Mouse (Mus musculus): Measurements from ENCODE around the gene Sgcd.

Sgcd gene

DNA sequence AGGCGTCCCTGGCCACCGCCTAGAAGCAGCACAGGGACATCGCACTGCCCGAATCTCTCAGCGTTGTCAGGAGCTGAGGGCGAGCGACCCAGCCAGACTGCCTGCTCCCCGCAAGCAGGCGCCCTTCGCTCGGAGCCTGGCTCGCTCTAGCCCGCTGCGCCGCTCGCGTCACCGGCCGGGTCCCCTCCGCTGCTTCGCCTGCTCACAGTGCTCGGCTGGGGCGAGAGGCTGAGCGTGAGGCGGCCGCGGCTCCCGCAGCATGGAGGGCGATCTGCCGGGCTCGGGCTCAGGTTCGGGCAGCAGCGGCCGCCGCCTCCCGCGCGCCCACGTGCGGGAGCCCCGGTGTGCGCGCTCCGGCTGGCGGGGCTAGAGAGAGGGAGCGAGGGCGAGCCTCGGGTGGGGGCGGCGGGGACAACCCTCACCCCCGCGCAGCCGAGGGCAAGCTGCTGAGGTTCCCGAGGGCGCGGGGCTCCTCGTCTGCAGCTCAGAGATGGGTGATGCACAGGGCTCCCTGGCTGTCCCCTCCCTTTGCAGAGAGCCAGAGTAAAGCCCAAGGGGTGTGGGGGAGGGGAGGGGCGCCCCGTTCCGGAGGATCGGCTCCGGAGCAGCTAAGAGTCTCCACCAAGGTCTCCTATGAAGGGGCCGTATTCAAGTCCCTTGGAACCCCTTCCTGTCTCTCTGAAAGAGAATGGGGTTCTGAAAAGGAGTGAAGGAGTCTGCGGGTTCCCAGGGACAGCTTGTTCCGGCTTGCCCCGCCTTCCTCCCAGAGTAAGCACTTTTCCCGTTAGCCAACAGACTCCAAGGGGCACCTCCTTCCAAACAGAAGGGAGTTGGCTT lies at the start of gene Sgcd:
Gene Sgcd, minus strand, starts transcription at position 273 of the 837 bp plus-strand sequence.
- peak; percentile 52 for DNase-seq (ENCODE audit: low read depth, low spot score)

- DNase-seq (ENCODE audit: low read depth, low spot score), result no peak
These were observed 49.3 kb upstream of the Sgcd start for GRCm38 (mm10) chr11:48038051-48038450.

DNA sequence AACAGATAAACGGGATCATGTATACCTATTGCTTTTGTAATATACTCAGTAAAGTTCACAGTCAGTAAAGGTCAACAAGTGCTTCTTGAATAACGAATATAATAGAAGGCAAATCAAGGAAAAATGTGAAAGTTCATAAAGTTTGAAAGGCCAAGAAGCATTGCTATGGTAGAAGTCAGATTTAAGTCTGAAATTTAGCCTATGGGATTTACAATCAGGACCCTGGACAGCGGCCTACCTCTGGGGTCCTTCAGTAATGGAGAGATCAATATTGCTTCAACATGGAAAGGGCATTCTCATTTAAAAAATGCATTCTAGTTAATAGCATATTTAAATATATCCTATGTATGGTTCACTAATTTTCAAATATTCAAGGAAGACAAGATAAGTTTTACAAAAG lies 24.1 kb upstream of the Sgcd start:
- peak; percentile 15 for DNase-seq (ENCODE audit: low read depth, low spot score)

DNA sequence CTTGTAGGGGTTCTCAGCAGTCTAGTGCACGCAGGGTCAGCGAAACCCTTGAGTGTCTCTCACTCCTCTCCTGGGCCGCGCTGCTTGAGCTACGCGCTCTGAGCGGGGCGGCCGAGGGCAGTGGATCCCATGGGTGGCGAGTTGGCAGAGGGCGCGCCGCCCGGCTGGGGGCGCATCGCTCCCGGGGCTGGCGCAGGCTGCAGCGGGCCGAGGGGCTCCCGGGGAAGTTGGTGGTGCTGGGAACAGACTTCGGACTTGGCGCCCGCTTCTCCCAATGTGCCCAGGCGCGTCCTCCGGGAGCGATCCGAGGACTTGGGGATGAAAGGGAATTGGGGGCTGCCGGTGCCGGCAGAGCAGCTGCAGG lies 454 bp downstream of the Sgcd start:
- DNase-seq (ENCODE audit: low read depth, low spot score), result no peak

DNA sequence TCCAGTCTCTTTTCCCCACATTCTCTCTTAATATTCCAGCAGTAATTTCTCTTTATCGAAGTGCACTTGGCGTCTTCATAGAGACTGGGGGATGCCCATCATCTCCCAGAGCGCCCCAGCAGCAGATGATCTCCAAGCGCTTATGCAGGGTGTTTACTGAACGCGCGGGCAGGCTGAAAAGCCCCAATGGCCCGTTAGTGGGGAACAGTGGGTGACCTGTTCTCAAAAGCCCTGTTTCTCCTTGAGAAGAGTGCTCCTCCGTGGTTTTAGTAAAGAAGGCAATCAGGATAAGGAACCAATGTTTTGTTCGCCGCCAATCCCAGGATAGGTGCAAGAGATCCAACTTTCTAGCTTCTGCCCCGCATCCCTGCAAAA lies 889 bp downstream of the Sgcd start:
- no peak for DNase-seq (ENCODE audit: low read depth, low spot score)

GRCm38 (mm10) chr11:47987251-47987892 lies 1.4 kb downstream of the Sgcd start:
- no peak for DNase-seq (ENCODE audit: low read depth, low spot score)

DNA sequence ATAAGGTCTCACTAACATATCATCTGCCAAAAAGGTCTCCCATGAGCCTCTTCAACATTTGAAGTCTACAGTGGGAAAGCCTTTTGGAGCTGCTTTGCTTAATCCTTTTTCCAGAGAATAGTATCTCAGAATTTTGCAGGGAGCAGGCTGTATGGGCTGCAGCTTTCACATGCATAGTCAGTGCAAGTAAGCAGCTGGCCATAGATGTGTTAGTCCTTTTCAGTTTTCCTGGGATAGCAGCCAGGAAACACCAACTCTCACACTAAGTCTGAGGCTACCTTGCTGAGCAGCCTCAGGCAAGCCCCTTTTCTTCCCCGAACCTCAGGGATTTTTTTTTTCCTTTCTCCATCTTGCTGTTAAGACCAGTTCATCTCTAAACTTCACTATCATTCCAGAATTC lies 6.6 kb downstream of the Sgcd start:
- no peak for DNase-seq (ENCODE audit: low read depth, low spot score)

DNA sequence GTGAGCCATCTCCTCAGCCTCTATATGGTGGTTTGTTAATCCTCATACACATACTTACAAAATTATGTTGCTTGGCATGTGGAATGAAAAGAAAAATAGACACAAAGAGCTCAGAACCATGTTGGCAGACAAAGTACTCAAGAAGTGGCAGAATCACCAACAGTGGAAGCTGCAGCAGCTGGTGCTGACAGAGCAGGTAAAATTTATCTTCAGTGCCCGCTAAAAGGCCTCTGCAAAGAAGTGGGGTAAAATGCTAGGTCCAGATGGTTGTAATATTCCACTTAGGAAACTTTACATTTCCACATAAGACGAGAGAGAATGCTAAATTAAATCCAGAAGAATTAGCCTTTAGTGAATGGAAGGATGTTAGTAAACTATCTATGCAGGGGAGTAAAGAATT lies 7.7 kb downstream of the Sgcd start:
- no peak for DNase-seq (ENCODE audit: low read depth, low spot score)

- no peak for DNase-seq (ENCODE audit: low read depth, low spot score)
These were observed 35.5 kb downstream of the Sgcd start for GRCm38 (mm10) chr11:47953291-47953690.

DNA sequence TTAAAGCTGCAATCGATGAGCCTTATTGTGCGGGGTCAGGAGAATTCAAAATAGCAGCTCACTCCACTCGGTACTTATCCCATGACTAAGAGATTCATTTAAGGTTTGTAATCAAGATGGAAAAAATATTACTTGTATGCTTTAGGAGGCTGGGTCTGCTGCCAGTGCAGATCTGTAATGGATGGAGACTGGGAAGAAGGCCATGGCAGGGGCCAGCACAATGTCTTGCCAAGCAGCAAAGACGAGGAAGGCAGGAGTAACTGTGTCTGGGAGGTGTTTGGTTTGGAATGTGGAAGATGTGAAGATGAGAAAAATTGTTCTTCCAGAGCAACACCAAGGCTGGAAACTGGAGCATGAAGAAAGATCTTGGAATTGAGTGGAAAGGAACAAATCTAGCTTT lies 36.4 kb downstream of the Sgcd start:
- no peak for DNase-seq (ENCODE audit: low read depth, low spot score)

DNA sequence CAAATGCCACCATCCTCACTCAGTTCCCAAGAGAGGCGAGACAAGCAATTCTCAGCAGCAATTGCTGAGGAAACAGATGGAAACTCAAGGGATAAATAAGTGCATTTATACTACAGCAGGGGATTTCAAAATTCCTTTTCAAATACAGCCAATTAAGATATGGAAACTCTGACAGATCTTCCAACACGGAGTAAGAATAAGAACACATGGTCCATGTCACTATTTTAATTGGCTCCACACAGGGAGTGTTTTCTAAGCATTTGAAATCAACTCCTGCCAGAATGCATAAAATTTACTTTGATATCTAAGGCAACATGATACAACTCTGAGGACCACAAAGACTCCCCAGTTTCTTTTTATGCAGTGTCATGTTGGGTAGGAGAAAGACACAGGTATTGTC lies 49.0 kb downstream of the Sgcd start:
- no peak for DNase-seq (ENCODE audit: low read depth, low spot score)

GRCm38 (mm10) chr11:47917616-47918015 lies 71.2 kb downstream of the Sgcd start:
- no peak for DNase-seq (ENCODE audit: low read depth, low spot score)

DNA sequence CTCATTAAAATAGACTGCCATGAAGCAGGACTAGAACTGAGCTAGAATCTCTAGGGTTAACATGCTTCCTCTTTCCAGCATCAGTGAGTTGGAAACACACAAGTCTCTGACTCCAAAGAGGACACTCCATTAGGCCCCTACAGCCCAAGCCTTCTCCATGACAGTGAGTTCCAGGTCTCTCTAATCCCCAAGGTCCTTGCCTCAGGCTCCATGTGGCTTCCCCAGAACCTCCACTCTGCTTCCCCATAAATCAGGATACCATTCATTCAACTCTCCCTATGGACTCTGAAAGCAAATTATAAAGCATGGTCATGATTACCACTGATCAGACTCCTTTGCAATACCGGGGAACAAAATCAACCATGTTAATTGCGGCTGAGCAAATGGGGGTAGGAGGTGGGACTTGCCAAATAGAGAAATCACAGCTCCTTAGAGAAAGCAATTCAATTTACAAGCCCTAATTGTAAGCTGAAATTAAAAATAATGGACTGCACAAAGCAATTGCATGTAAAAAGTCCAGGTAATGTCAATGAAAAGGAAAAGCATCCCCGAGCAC lies 97.1 kb downstream of the Sgcd start:
- DNase-seq (ENCODE audit: low read depth, low spot score), result no peak

GRCm38 (mm10) chr11:47890315-47890714 lies 98.5 kb downstream of the Sgcd start:
- DNase-seq (ENCODE audit: low read depth, low spot score), result peak; percentile 24

DNA sequence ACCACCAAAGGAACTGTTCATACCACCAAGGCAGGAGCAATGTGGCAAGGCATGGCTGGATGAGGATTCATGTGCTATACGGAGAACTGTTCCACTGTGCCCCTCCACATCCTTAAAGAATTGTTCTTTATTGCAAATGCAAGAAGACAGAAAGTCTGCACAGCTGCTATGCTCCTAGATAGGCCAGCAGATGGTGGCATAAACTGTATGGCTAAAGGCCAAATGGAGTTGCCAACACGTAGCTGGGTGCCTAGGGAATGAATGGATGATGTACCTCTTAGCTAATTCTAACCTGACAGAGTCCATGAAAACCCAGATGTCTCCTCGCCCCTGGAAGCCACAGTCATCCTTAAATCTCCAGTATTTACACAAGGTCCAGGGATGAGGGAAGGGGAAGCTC lies 103.5 kb downstream of the Sgcd start:
- no peak for DNase-seq (ENCODE audit: low read depth, low spot score)

- no peak for DNase-seq (ENCODE audit: low read depth, low spot score)
These were observed 105.2 kb downstream of the Sgcd start for GRCm38 (mm10) chr11:47883545-47883944.

GRCm38 (mm10) chr11:47876633-47877170 lies 112.1 kb downstream of the Sgcd start:
- DNase-seq (ENCODE audit: low read depth, low spot score), result no peak

GRCm38 (mm10) chr11:47845894-47846293 lies 142.9 kb downstream of the Sgcd start:
- no peak for DNase-seq (ENCODE audit: low read depth, low spot score)

DNA sequence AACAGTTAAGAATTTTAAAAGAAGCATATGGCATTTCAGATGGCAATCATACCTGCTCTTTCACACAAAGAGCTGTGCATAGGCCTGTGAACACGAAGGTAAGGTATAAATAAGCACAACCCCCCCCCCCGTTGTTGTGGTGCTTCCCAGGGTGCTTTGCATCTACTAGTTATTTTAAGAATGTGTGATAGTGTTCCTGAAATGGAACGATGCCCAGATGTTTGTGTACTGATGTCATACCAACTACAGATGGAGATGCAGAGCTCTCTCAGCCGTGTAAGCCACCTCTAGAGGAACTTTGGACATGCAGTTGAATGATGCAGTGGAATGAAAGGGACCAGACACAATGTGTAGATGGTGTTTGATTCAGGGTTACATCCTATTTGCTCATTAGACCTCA lies 155.5 kb downstream of the Sgcd start:
- no peak for DNase-seq (ENCODE audit: low read depth, low spot score)

DNA sequence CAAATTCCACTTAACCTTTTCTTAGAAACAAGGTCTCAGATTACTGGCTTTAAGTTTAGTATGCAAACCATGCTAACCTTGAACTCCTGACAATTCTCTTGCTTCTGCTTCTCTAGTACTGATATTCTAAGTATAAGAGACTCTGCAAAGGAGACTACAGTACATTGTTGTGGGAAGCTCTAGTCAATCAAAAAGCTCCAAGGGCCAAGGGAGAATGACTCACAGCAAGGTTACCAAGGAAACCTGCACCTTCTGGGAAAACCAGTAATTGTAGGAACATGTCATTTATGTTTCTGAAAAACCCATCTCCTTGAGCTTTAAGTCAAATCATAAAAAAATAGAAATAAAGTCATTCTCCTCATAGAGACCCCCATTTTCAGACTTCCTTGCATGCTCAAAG lies 178.5 kb downstream of the Sgcd start:
- DNase-seq (ENCODE audit: low read depth, low spot score), result no peak

- no peak for DNase-seq (ENCODE audit: low read depth, low spot score)
These were observed 184.6 kb downstream of the Sgcd start for GRCm38 (mm10) chr11:47804101-47804715.

- no peak for DNase-seq (ENCODE audit: low read depth, low spot score)
These were observed 210.9 kb downstream of the Sgcd start for GRCm38 (mm10) chr11:47777916-47778226.

All from R1 (cell line).